Mouse (Mus musculus) hindbrain, postnatal 0 days (tissue): ENCODE results near the gene Mical3. TPM values are rescaled to one million over a fixed set of nuclear protein-coding genes. Genes with fewer than 3 reads are reported as not detected.

ENCODE experiments used
- ATAC-seq: fragments of 200-750 bp; cut with Nextera tagmentation; 2 replicates; pipeline ENCODE4 v1.8.0; 2017; ENCODE audit warnings: mild to moderate bottlenecking, moderate TSS enrichment, moderate library complexity
- DNase-seq: peaks from one replicate; pipeline ENCODE4 v3.0.0-alpha.2; 2015; ENCODE audit warnings: low spot score
- H3K27ac ChIP-seq: fragments of 300-500 bp; sonication (generic); 2 replicates; pipeline ENCODE4 v1.5.1; 2014; ENCODE audit warnings: mild to moderate bottlenecking
- H3K27me3 ChIP-seq: fragments of 300-500 bp; sonication (generic); 2 replicates; pipeline ENCODE4 v1.6.1; 2014; ENCODE audit warnings: low read length, mixed read lengths; ENCODE audit not compliant: insufficient read depth
- H3K36me3 ChIP-seq: fragments of 300-500 bp; sonication (generic); 2 replicates; pipeline ENCODE4 v1.6.1; 2014; ENCODE audit warnings: low read length, mixed read lengths; ENCODE audit not compliant: insufficient read depth
- H3K4me1 ChIP-seq: fragments of 300-500 bp; sonication (generic); 2 replicates; pipeline ENCODE4 v1.6.1; 2014; ENCODE audit warnings: antibody characterized with exemption, low read length, mixed read lengths; ENCODE audit not compliant: insufficient read depth
- H3K4me2 ChIP-seq: fragments of 300-500 bp; sonication (generic); 2 replicates; pipeline ENCODE4 v1.6.1; 2014; ENCODE audit warnings: low read depth, mild to moderate bottlenecking, low read length, moderate library complexity, mixed read lengths
- H3K4me3 ChIP-seq: fragments of 300-500 bp; sonication (generic); 2 replicates; pipeline ENCODE4 v1.5.1; 2014; ENCODE audit warnings: low read length
- H3K9ac ChIP-seq: fragments of 300-500 bp; sonication (generic); replicated peaks from 2 replicates; pipeline ENCODE4 v1.6.1; 2014; ENCODE audit warnings: mild to moderate bottlenecking, low read length, moderate library complexity, mixed read lengths
- H3K9me3 ChIP-seq: fragments of 300-500 bp; sonication (generic); 2 replicates; pipeline ENCODE4 v1.6.1; 2016; ENCODE audit warnings: low read length, mixed read lengths
- CTCF ChIP-seq: IDR thresholded peaks from 2 replicates; pipeline ENCODE4 v1.5.1; 2016; ENCODE audit warnings: antibody characterized with exemption, control low read depth, low read depth
- WGBS: fragments of 180-500 bp; shearing (Covaris S2); extraction: QIAGEN DNeasy Blood & Tissue Kit; methylation state at CpG from one replicate; pipeline ENCODE4 v1.1.7; 2014; 5-methylcytosine and 5-hydroxymethylcytosine counted together
- polyA plus RNA-seq: library from polyadenylated mRNA; unstranded; fragments of >200 nt; fragmentation: Nextera tagmentation; extraction: Ambion mirVana; gene quantifications from 2 replicates; pipeline ENCODE4 v1.2.1, GENCODE M21; 2015
- total RNA-seq: library from RNA; depleted of rRNA; stranded (reverse); fragments of >200 nt; gene quantifications from 2 replicates; pipeline ENCODE4 v1.2.3, GENCODE M21; 2014

Mical3 gene
- total and polyA plus RNA-seq, 2 experiments from 2014 or later = 19.3 to 60.2 TPM

GRCm38 (mm10) chr6:121014339-121014738 lies 116.5 kb downstream of the Mical3 start:
- Histone ChIP-seq H3K9ac (no peak overlapping the region), H3K27ac (no peak overlapping the region), H3K27me3 (no peaks in the 10 kb centered on the region), H3K4me3 (no peak overlapping the region), H3K9me3 (no peaks in the 10 kb centered on the region), H3K36me3 (peaks cover 17% of the 10 kb centered on the region), H3K4me1 (no peaks in the 10 kb centered on the region), H3K4me2 (no peak overlapping the region)
- no peak for DNase-seq
- WGBS = 62% methylated on average over 11 of the region's 11 CpGs
- no peak for ATAC-seq
- TF ChIP-seq CTCF = no peak

- ATAC-seq = peak; percentile 39
- DNase-seq = peak; percentile 57
These were observed 117.0 kb downstream of the Mical3 start for GRCm38 (mm10) chr6:121013750-121014149.

GRCm38 (mm10) chr6:121011709-121012108 lies 119.1 kb downstream of the Mical3 start:
- ATAC-seq = no peak
- Histone ChIP-seq H3K4me3 (no peak overlapping the region), H3K36me3 (peaks cover 19% of the 10 kb centered on the region; the same call in 1 of the 2 replicates), H3K4me2 (no peak overlapping the region), H3K4me1 (no peaks in the 10 kb centered on the region), H3K27ac (no peak overlapping the region), H3K9ac (no peak overlapping the region), H3K27me3 (no peaks in the 10 kb centered on the region), H3K9me3 (no peaks in the 10 kb centered on the region)
- TF ChIP-seq CTCF = no peak
- no peak for DNase-seq
- WGBS = 88% methylated on average over 11 of the region's 11 CpGs

More at GRCm38 (mm10) chr6:121013750-121014149, 117.0 kb downstream of the Mical3 start:
- H3K4me3 ChIP-seq = no peak overlapping the region
- H3K27me3 ChIP-seq = no peaks in the 10 kb centered on the region
- H3K4me1 ChIP-seq = no peaks in the 10 kb centered on the region
- H3K27ac ChIP-seq = no peak overlapping the region
- H3K9me3 ChIP-seq = no peaks in the 10 kb centered on the region
- WGBS = 36% methylated on average over 9 of the region's 9 CpGs
- 0 out of 2 replicates have a peak overlapping the region, but pooled peaks have one; percentile 8 for H3K4me2 ChIP-seq
- peaks cover 19% of the 10 kb centered on the region; the same call in 1 of the 2 replicates for H3K36me3 ChIP-seq
- no peak overlapping the region for H3K9ac ChIP-seq
- TF ChIP-seq CTCF = peak; percentile 84

GRCm38 (mm10) chr6:121009651-121010050 lies 121.1 kb downstream of the Mical3 start:
- H3K9me3 ChIP-seq = no peaks in the 10 kb centered on the region
- peaks cover 19% of the 10 kb centered on the region; the same call in 1 of the 2 replicates for H3K36me3 ChIP-seq
- no peaks in the 10 kb centered on the region for H3K4me1 ChIP-seq
- H3K27me3 ChIP-seq = no peaks in the 10 kb centered on the region
- 96% methylated on average over 8 of the region's 8 CpGs for WGBS
- no peak overlapping the region for H3K4me3 ChIP-seq
- no peak for ATAC-seq
- H3K27ac ChIP-seq = no peak overlapping the region
- no peak overlapping the region for H3K4me2 ChIP-seq
- TF ChIP-seq CTCF = no peak
- H3K9ac ChIP-seq = no peak overlapping the region
- no peak for DNase-seq

- H3K4me3 ChIP-seq = no peak overlapping the region
- DNase-seq = peak; percentile 60
- WGBS = 55% methylated on average over 4 of the region's 4 CpGs
- peaks cover 8% of the 10 kb centered on the region for H3K36me3 ChIP-seq
- no peak for TF ChIP-seq CTCF
- H3K4me2 ChIP-seq = no peak overlapping the region
- no peaks in the 10 kb centered on the region for H3K4me1 ChIP-seq
- H3K9me3 ChIP-seq = no peaks in the 10 kb centered on the region
- H3K27ac ChIP-seq = no peak overlapping the region
- no peak for ATAC-seq
- H3K9ac ChIP-seq = no peak overlapping the region
- no peaks in the 10 kb centered on the region for H3K27me3 ChIP-seq
These were observed 125.8 kb downstream of the Mical3 start for GRCm38 (mm10) chr6:121004959-121005358.

GRCm38 (mm10) chr6:121002952-121003351 lies 127.8 kb downstream of the Mical3 start:
- Histone ChIP-seq H3K4me1 (no peaks in the 10 kb centered on the region), H3K27ac (no peak overlapping the region; the same call in 1 of the 2 replicates), H3K4me3 (no peak overlapping the region), H3K9ac (no peak overlapping the region), H3K36me3 (peaks cover 3% of the 10 kb centered on the region), H3K4me2 (no peak overlapping the region), H3K27me3 (no peaks in the 10 kb centered on the region), H3K9me3 (no peaks in the 10 kb centered on the region)
- no peak for TF ChIP-seq CTCF
- WGBS = 71% methylated on average over 3 of the region's 3 CpGs
- ATAC-seq (peak; percentile 84), DNase-seq (no peak)

GRCm38 (mm10) chr6:120999860-121000526 lies 130.8 kb downstream of the Mical3 start:
- no peak for ATAC-seq
- Histone ChIP-seq H3K4me3 (no peak overlapping the region), H3K9me3 (no peaks in the 10 kb centered on the region), H3K27ac (no peak overlapping the region), H3K36me3 (peaks cover 5% of the 10 kb centered on the region), H3K27me3 (no peaks in the 10 kb centered on the region), H3K9ac (no peak overlapping the region), H3K4me1 (no peaks in the 10 kb centered on the region), H3K4me2 (no peak overlapping the region)
- TF ChIP-seq CTCF = no peak
- 76% methylated on average over 8 of the region's 8 CpGs for WGBS
- no peak for DNase-seq
